Mouse (Mus musculus) frontal cortex, postnatal 14 days (tissue): Measurements from ENCODE around the gene Rbms1.

Experiments used
- DNase-seq, 2 experiments: peaks; one replicate each; pipeline ENCODE4 v3.0.0; 2022; ENCODE audit warnings: low spot score in 2 of 2

The Rbms1 gene

DNA sequence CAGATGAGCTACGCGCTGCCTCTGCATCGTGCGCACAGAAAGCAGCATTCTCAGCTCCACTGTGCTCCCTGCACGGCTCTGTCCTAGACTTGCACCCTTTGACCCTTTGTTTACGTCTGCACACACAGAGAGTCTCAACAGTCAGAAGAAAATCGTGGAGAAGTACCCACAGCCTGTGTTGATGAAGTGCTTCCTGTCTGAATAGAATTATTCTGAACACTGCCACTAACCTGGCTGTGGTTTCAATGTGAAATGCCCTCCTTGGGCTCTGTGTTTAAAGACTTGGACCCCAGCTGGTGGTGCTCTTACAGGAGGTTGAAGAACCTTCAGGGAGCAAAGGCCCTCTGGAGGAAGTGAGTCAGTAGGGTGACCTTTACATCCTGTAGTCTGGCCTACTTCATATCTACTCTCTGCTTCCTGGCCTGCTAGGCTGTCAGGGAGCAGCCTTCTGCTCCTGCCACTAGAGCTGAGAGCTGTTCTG, 153.5 kb downstream of the Rbms1 start:
- DNase-seq, result no peak

DNA sequence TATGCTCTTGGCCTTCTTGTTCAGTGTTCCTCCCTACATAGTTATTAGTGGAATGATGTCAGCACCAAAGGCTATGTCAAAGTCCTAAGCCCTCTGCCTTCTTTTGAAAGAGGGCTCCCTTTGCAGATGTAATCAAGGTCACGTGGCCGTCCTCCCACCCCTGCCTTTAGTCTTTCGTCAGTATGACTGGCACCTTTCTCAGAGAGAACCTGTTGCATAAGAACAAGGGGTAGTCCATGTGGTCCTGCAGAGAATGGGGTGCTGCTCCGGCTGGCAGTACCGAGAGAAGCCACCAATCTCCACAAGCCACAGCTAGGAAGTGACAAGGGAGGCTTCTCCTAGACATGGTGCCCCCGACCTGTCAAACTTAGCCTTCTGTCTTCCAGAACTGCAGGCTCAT, 154.2 kb downstream of the Rbms1 start:
- no peak for DNase-seq

DNA sequence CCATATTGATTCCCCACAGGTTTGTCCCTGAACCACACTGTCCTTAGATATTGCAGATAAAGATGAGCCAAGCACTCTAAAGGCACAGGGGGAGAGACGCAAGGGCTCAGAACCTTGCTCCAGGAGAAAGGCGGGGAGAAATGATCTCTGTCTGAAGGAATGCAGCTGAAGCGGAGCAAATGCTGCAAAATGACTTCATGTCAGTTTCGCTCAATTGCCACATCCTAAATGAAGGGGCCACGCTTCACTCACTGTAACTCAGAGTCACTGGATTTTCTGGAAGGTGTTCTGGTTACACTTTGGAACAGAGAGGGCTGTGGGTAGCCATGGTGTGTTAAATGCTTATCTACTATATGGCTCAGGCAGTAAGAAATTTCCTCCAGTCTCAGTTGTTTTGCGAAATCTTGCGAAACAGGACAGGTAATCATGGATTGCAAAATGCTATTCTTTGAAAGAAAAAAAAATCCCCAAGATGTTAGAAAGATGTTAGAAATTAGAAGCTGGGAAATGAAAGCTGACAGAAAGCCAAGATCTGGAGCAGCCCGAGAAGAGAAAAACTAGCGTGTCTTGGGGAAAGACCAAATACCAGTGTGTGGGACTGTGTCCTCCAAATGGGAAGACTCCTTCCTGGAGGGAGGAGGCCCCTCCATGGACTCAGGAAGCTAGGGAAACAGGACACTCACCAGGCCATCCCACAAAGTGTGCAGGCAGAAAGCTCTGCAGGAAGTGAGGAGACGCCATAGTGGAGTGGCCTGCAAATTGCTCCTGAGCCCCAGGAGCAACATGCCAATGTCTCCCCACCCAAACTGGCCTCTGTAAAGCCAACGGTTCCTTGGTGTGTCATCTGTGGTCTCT, 155.4 kb downstream of the Rbms1 start:
- DNase-seq, result no peak

DNA sequence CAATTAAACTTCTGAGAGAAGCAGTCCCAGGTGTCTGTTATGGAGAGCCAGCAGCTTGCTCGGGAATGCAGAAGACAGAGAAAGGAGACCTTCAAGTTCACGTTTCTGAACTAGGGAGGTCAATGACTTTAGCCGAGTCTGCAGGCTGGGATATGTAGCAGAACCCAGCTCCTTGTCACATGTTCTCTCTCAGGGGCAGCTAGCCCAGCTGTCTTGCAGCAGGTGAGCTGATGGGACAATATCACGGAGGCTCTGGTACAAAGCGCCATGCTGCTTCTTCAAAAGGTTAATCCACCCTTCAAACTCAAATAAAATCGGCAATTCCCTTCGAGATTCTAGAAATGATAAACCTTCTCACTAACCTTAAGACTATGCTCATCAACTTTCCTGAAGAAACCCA, 158.2 kb downstream of the Rbms1 start:
- DNase-seq, result no peak

DNA sequence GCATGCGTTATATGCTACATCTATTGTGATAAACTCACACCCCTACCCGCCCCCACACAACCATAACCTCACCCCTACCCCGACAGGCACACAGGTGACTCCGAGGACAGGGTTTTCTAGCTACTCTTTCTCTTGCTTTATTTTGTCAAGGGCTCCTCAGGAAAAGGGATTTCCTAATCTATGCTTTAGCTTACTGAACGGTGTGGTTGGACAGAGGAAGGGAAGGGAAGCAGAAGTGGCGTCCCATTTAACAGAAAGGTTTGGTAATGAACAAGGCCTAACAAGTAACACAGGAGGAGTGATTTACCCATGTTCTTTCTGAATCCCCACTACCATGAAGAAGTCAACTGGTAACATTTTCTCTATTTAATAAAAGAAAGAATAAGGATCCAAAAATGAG, 159.6 kb downstream of the Rbms1 start:
- no peak for DNase-seq

DNA sequence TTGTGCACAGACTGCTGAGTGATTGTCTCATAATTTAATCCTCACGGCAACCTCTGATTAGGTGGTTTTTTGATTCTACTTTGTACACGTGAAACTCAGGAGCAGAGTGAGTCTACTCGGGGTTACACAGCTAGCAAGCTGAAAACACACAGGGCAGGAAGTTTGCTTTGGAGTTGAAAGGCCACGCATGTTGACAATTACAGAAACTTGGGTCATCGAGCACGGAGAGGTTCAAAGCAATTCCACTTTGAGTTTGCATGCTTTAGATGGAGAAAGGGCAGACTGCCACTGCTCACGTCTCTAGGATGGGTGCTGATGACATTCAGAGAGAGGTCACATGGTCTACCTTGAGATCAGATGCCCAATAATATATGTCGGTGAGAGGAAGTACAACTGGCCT, 160.2 kb downstream of the Rbms1 start:
- no peak for DNase-seq

DNA sequence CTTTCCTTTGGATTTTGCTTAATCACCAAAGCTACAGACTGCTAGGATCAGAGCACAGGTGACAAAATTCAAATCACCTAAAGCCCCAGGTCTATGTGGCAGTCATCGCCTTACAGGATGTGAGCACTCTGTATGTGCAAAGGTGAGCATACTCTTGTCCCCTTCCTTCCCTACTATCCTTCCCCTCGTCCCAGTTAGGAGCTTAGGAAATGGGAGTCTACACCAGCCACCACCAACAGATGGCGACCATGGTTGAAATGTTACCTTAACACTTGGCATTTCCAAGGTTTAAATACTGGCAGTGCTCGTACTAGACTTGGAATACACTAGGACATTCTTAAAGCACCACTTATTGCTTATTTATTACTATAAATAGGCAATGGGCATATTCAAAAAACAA, 160.8 kb downstream of the Rbms1 start:
- DNase-seq, result peak in 1 of 2 experiments; percentile 30

DNA sequence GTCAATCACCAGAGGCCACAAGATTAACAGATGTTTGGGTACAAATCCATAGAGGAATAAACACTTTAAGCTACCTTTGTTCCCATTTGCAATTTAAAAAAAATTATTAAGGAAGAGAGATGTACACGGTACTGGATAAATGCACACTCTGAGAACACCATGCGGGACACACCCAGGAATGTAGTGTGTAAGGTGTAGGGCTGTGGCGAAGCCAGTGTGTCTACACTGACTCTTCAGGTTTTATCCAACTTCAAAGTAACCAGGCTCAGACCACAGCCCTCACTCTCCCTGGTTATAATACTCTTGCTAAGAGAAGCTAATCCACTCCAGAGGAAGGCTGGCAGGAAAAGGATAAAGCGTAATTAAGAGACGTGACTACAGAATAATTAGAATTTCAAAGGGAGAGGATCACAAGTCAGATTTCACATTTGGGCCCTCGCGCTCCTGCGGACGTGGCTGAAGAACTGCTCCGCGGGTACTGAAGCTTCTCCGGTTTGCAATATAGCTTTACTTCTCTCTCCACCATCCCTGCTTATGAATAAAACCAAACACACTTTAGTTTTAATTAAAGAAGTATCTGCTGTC, 161.3 kb downstream of the Rbms1 start:
- no peak for DNase-seq

DNA sequence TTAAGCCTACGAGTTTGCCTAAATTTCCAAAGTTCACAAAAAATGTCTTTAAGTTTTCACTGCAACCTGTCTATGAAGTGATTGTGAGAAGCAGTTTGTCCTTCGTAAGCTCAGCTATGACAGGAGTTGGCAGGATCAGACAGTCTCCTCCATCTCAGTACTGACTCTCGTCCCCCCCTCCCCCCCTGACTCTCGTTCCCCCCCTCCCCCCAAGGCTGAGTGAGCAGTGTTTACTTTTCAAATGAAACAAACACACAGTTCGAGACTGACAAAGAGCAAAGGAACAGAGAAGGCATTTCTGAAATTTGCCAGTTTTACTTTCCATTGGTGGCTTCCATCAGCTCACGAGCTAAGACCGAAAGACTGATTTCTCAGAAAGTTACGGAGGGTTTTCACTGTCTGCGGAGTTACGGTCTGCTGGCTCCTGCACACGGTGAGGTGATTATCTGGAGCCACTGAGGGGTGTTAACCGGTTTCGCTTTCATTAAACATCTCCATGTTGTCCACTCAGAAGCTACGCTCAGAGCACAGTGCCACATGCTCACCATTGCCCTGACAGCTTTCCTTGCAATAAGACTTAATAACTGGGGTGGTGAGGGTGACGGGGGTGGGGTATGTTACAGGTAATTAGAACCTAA, 162.0 kb downstream of the Rbms1 start:
- DNase-seq, result no peak

DNA sequence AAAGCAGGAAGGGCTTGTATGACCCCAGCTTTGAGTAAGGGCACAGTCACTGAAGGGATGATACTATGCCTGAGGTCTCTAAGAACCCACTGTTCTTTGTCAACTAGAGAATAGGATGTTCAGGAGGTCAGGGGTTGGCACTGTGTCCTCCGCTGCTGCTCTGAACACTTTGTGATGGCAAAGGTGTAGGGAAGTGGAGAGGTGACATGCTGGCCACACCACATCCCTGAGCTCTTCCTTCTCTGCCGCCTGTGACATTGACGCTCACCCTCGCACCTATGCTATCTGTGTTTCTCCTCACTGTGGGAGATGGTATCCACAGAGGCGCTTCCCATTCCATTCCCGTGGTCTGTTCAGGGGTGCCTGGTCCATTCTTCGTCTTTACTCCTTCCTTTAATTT, 163.2 kb downstream of the Rbms1 start:
- no peak for DNase-seq

DNA sequence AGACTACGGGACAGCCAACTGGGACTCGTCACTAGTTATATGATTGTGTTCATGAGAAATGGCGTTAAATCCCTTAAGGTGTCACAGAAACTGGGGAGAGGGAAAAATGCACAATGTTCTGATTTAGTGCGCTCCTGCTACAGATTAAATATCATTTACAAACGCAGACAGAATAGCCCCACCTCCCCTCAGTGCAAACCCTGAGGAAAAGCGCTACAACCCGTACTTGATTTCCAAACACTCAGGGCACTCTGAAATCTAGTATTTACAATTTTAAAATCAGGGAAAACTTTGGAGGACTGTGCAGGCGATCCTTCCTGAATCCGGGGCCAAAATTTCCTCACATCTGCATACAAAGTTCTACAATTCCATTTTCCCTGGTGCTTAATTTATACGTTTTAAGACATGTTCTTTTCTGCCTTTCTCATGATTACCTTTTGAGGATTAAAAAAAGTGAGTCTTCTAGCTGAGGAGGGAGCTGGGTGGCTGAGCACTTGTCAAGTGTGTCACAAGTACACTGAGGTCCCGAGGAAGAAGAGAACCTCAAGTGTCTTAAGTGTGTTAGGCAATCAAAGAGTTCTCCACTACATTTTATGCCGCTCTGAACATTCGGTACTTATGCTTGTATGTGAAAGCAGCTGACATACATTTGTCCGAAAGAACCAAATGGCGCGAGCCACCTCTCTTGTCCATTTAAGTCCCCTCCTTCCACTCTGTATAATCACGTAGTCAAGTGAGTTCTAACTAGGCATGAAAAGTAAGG, 164.0 kb downstream of the Rbms1 start:
- DNase-seq, result no peak

DNA sequence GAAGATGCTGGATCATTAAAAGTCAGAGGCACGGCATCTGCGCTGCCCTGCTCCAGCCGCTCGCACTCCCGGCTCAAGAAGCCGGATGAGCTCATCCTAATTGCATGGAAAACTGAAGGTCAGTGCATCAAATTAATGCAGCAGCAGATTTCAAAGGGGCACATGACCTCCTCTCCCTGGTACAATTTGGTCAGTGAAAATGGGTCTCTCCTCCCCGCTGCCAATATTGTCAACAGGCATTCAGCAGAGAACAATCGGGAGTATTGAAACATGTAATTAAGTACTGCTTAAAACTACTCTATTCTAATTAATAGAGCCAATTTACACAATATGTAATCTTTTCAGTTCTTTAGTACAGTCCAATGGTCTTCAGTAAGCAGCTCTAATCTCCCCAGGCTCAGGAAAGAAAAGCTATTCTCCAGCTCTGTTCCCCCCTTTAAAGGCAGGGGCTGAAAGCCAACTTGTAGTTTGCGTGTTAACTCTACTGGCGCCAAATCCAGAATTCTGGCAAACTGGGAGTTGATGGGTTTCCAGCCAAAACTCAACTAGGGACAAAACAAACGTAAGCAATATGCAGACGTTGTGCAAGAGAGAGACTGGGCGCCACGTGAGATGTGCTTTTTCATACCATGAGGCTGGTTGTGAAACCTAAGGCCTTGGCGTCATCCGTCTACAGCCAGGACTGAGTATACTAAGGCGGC, 165.9 kb downstream of the Rbms1 start:
- no peak for DNase-seq

DNA sequence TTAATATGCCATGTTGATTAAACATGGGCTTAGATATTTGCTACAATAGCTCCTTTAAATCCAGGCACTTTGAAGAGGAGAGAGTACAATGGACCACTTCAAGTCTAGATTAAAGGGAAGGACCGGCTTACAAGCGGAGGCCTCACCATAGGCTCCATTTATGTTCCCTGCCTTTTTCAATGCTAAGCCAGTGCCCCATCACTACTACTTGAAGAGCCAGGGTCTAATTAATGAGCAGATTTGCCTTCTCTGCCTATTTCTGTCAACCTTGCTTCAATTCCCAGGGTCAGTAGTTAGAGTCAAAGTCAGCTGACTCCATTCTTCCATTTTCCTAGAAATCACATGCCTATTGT, 166.4 kb downstream of the Rbms1 start:
- no peak for DNase-seq

DNA sequence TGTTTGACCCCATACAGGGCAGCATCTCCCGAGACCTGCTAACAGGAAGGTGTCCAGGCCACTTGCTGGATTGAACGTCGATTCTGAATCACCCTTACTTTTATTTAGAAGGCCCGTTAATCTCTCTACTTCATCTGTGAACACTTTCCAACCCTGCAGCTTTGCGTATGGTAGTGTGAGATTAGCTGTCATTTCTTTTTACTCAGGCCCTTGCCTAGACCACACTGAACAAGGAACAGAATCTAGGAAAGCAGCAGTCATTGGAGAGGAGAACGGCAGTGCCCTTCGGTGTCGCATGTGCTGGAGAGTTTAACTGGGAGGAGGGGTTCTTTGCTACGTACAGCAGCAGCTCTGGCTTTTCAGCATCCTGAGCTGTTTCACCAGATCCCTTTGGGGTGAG, 167.1 kb downstream of the Rbms1 start:
- DNase-seq, result no peak

DNA sequence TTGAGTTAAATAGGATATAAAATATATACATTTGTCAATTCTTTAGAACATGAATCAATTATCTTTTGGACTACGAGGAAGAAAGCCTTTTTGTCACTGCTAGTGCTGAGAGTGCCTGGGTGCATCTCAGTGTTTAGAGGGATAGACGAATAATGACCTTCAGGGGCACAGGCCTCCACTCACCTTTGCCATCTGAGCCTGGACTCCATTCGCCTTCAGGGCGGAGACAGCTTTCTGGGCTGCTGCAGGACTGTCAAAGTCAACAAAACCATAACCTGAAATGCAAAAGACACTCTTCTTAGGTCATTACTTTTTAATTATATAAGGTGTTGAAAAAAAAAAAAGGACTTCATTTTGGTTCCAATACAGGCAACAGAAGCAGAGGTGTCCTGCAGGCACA, 170.5 kb downstream of the Rbms1 start:
- no peak for DNase-seq

DNA sequence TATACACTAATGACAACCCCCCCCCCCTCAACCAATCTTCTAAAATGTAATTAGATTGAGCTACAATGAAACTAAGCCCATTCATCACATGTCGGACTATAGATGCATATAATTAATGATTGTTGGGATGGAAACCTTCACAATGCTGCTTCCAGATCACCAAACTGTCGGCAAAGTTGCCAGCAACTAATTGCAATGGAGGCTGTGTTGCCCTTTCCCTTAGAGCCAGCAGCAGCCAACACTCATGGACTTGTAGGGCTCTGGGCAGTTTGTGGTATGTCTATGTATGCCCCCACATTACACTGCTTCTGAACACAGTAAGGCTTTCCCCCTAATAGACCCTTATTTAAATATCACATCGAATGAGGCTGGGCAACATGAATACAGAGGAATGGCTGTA, 173.9 kb downstream of the Rbms1 start:
- DNase-seq, result no peak

DNA sequence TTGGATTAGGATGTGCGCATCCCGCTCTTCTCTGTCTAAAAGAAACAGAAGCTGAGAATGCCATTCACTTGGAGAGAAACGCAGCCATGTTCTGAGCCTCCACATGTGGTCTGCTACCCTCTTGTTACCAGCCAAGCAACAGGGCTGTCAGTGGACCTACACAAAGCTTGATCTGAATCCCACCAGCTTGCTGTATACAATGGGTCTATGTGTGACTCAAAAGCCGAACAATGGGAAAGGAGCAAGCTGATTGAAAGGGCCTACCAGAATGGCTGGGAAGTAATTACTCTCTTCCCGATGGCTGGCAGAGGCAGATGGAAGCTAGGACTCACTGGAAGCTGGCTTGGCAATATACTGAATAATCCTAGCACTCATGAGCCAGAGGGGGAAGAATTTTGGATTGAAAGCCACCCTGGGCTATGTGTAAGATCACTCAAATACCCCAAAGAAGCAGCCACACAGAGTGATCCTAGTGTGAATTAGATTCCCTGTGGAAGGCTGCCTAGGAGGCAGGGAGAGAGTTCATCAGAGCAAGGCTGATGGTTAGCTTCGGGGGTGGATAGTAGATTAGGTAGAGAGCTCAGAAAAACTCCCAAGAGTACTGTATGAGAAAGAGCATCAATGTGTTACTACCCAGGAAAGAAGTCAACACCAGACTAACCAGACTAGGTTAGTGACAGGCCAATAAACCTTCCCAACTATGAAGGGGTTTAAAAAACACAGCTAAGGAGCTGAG, 174.7 kb downstream of the Rbms1 start:
- no peak for DNase-seq

DNA sequence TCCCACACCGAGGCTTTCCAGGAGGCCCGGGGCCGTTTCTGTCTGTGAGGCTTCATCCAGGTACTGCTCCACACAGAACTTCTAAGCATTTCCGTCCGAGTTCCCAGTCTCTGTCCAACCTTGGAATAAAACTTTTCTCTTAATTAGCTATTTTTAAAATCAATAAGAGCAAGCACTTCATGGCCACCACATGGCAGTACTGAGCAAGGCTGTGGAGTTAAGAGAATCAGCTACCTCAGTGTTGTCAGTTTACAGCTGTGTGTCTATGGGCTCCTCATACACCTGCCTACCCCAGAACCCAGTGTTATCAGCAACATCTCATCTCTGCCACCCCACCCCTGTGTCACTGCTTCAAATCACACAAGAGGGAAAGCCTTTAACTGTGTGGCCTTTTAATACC, 175.9 kb downstream of the Rbms1 start:
- no peak for DNase-seq

DNA sequence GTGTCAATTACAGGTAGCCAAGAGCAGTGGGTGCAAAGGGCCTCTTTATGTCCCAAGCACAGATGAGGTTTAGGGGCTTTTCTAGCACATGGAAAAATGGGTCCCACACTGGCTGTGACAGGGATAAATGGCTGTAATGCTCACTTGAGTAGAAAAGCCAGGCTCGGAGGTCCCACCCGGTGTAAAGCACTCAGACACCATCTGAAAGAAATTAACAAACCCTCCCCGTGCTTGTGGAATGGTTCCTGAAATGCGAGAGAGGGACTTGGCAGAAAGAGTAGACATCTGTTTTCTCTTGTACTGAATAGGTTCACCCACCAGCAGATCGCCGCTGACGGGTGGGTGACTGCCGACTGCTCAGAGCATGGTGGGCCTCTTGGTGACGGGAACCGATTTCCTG, 176.7 kb downstream of the Rbms1 start:
- no peak for DNase-seq

DNA sequence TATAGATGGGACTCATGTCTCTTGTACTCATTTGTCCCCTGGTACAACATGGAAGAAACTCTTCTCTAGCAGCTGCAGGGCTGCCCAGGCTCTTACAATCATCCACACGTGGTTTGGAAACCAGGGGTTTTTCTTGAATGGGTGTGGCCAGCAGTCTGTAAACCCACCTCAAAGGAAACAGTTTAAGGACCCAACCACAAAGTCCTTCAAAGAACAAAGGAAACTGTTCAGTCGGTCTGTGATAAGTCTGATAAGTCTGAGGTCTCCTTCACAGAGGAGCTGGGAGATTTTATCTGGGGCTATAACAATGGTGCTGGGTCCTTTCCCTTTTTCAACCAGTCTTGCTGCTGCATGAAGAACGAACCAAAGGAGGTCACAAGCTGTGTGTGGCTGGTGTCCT, 188.5 kb downstream of the Rbms1 start:
- no peak for DNase-seq

DNA sequence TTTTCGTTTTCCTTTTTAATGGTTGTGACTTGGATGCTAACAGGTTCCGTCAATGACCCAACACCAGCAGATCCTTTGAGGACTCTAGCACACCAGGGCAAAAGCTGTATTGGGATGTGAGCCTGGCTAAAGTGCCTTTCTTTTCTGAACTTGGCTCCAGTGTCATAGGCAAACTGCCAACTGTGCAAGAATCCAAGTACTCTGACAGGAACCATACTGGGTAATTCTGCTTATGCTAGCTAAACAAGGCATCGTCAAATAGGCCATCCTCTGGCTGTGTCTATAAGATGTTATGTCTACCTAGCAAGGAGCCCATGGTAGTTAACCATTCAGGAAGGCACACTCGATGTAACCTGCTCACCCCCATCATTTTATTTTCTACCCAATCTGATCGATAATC, 189.4 kb downstream of the Rbms1 start:
- no peak for DNase-seq
